Mouse (Mus musculus) stomach, postnatal 0 days (tissue): ENCODE results near the gene Lrrc28.

Experiments
- CTCF ChIP-seq: IDR thresholded peaks from 2 replicates; pipeline ENCODE4 v1.5.1; 2016; ENCODE audit warnings: antibody characterized with exemption, low read depth, mild to moderate bottlenecking, moderate library complexity
- EP300 ChIP-seq: optimal IDR thresholded peaks from 2 replicates; pipeline ENCODE3; 2016; ENCODE audit warnings: antibody characterized with exemption

GRCm38 (mm10) chr7:67691036-67691435, 46.0 kb upstream of the Lrrc28 start:
- TF ChIP-seq EP300 (no peak), CTCF (no peak)
